41 mouse cellular contexts compared by ENCODE assay signal in genomic region chr13:120026911-120027310, GRCm38 (mm10). TPM values are rescaled to one million over a fixed set of nuclear protein-coding genes. Genes with fewer than 3 reads are reported as not detected.
"Had no signal": no experiment of that assay in that cellular context is flagged by ENCODE, and none has a peak within 500 bp of the region (broad histone marks: within the 10 kb centered on the region; RNA-seq: fewer than 3 reads in every experiment).

TSS of gene Gm36079 (minus strand) at chr13:120027011.

RNA-seq across cellular contexts. Expression of gene Gm36079, which starts in this region (rescaled TPM):
- total RNA-seq: heart, postnatal 10 days; heart, postnatal 14 days; heart, postnatal 25 days; heart, postnatal 36 days; heart, postnatal 4 days; hematopoietic stem cell, adult 5-6 weeks; hindbrain, postnatal 0 days; layer of hippocampus, adult 18-20 months; layer of hippocampus, adult 2 months; layer of hippocampus, adult 8-10 months; layer of hippocampus, postnatal 10 days; layer of hippocampus, postnatal 14 days; layer of hippocampus, postnatal 25 days; layer of hippocampus, postnatal 36 days; left cerebral cortex, adult 18-20 months had no signal
- polyA plus RNA-seq: heart, embryonic 10.5 days; heart, embryonic 11.5 days; heart, embryonic 12.5 days; heart, embryonic 13.5 days; heart, embryonic 14.5 days; heart, embryonic 15.5 days; heart, embryonic 16.5 days; heart, postnatal 0 days; hindbrain, embryonic 10.5 days; hindbrain, embryonic 11.5 days; hindbrain, embryonic 12.5 days; hindbrain, embryonic 13.5 days; hindbrain, embryonic 14.5 days; hindbrain, embryonic 15.5 days; hindbrain, embryonic 16.5 days; hindbrain, postnatal 0 days; inflammation-experienced regulatory T-cells, adult 6 months; intestine, embryonic 14.5 days; intestine, embryonic 15.5 days; intestine, embryonic 16.5 days; intestine, postnatal 0 days; kidney, adult 2 months; kidney, embryonic 14.5 days; kidney, embryonic 15.5 days; kidney, embryonic 16.5 days; kidney, postnatal 0 days; large intestine, adult 2 months had no signal
